Mouse (Mus musculus) urinary bladder, adult 2 months (tissue): ENCODE measurements around the gene Zbtb20. TPM values are rescaled to one million over a fixed set of nuclear protein-coding genes. Genes with fewer than 3 reads are reported as not detected.

ENCODE experiments used
- DNase-seq: peaks from one replicate; pipeline ENCODE4 v3.0.0; 2022; ENCODE audit warnings: low spot score
- polyA plus RNA-seq: library from polyadenylated mRNA; depleted of rRNA; stranded (reverse); fragments of >200 nt; gene quantifications from 2 replicates; pipeline ENCODE4 v1.2.3, GENCODE M21; 2012

Zbtb20 gene
- polyA plus RNA-seq, 1 experiment = 12.5 TPM

GRCm38 (mm10) chr16:43508166-43508998 is 632.7 kb downstream of the Zbtb20 start:
- DNase-seq = no peak

GRCm38 (mm10) chr16:43510516-43510915 is 634.8 kb downstream of the Zbtb20 start:
- no peak for DNase-seq

GRCm38 (mm10) chr16:43511531-43511930 is 635.9 kb downstream of the Zbtb20 start:
- DNase-seq = no peak

- no peak for DNase-seq
Measured at GRCm38 (mm10) chr16:43513933-43514332, 638.3 kb downstream of the Zbtb20 start.

GRCm38 (mm10) chr16:43515538-43515937 is 639.9 kb downstream of the Zbtb20 start:
- DNase-seq = no peak

- DNase-seq = no peak
Measured at GRCm38 (mm10) chr16:43520274-43520673, 644.6 kb downstream of the Zbtb20 start.

GRCm38 (mm10) chr16:43522482-43522881 is 646.8 kb downstream of the Zbtb20 start:
- no peak for DNase-seq

- no peak for DNase-seq
Measured at GRCm38 (mm10) chr16:43524179-43524578, 648.5 kb downstream of the Zbtb20 start.

GRCm38 (mm10) chr16:43525624-43526023 is 649.9 kb downstream of the Zbtb20 start:
- no peak for DNase-seq

- DNase-seq = no peak
Measured at GRCm38 (mm10) chr16:43528300-43528699, 652.6 kb downstream of the Zbtb20 start.

- no peak for DNase-seq
Measured at GRCm38 (mm10) chr16:43531328-43531727, 655.6 kb downstream of the Zbtb20 start.

- DNase-seq = no peak
Measured at GRCm38 (mm10) chr16:43534103-43534502, 658.4 kb downstream of the Zbtb20 start.

- DNase-seq = no peak
Measured at GRCm38 (mm10) chr16:43535912-43536311, 660.2 kb downstream of the Zbtb20 start.

- DNase-seq = no peak
Measured at GRCm38 (mm10) chr16:43537163-43537562, 661.5 kb downstream of the Zbtb20 start.

- DNase-seq = no peak
Measured at GRCm38 (mm10) chr16:43539659-43540096, 664.0 kb downstream of the Zbtb20 start.

GRCm38 (mm10) chr16:43540108-43540507 is 664.4 kb downstream of the Zbtb20 start:
- DNase-seq = no peak

GRCm38 (mm10) chr16:43540546-43541167 is 665.0 kb downstream of the Zbtb20 start:
- no peak for DNase-seq

GRCm38 (mm10) chr16:43545261-43545660 is 669.6 kb downstream of the Zbtb20 start:
- DNase-seq = no peak

- DNase-seq = no peak
Measured at GRCm38 (mm10) chr16:43547323-43548180, 671.9 kb downstream of the Zbtb20 start.

GRCm38 (mm10) chr16:43548774-43549173 is 673.1 kb downstream of the Zbtb20 start:
- DNase-seq = no peak

GRCm38 (mm10) chr16:43549425-43550089 is 673.9 kb downstream of the Zbtb20 start:
- no peak for DNase-seq

- no peak for DNase-seq
Measured at GRCm38 (mm10) chr16:43552443-43552842, 676.8 kb downstream of the Zbtb20 start.
